Mouse (Mus musculus) layer of hippocampus, postnatal 36 days (tissue): ENCODE measurements around the gene Gbx1. TPM values are rescaled to one million over a fixed set of nuclear protein-coding genes. Genes with fewer than 3 reads are reported as not detected.

Experiments used
- DNase-seq, 2 experiments: peaks; one replicate each; pipeline ENCODE4 v3.0.0; 2022
- total RNA-seq, 2 experiments: library from RNA; stranded (reverse); gene quantifications; 2 replicates each; pipeline ENCODE4 v1.2.3; 2021

Gbx1 gene
- total RNA-seq, 2 experiments from 2014 or later, result not detected

DNA sequence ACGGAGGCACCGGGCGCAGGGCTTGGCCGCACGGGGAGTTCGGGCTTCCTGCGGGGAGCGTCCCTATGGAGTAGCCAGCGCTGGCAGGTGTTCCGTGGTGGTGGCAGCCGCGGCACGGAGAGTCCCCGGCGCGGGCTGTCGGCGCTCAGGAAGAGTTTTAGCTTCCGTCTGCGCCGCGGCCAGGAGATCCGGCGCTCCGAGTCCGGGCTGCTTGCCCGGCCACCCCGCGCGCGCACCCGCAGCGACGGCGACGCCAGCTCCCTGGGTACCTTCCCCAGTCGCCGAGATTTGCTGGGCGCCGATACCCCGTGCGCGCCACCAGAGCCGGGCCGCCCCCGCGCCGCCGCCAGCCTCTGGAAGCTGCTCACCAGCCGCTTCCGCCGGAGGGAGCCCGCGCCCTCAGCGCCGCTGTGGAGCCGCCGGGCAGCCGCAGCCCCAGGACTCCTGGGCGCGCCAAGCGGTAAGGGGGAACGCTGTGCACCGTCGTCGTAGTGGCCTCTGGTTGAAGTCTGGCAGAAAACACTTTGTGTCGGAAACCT, 52.2 kb downstream of the Gbx1 start:
- DNase-seq, result peak; percentile 73 to 74

- no peak for DNase-seq
Measured at GRCm38 (mm10) chr5:24474025-24474722, 52.8 kb downstream of the Gbx1 start.

DNA sequence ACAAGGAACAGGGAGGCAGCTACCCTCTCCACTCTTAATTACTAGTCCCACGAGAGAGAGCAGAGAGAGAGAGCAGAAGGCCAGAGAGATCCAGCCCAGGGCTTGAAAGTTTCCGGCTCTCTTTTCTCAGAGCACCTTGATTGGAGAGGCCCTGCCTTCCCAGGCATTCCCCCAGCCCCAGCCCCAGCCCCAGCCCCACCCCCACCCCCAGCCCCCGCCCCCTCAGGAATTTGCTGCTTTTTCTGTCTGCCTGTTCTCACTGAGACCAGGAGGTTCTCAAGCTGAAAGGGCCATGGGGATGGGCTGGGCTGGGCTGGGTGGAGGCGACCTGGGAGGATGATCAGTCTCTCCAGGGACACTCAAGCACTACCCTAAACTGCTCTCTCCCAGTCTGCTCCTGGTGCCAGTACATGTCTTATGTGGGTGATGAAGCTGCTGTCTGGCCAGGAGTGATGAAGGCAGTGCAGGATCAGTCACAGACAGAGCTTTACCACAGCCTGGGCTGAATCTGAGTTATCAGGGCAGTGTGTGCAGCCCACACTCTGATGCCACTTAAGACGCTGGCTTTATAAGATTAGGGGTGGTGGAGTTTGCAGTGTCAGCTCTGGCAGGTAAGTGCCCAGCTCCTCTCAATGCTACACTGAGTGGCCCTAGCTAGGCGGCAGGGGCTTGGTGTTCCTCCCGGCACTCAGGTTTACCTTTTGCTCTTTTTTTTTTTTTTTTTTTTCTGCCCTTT, 54.0 kb downstream of the Gbx1 start:
- no peak for DNase-seq

DNA sequence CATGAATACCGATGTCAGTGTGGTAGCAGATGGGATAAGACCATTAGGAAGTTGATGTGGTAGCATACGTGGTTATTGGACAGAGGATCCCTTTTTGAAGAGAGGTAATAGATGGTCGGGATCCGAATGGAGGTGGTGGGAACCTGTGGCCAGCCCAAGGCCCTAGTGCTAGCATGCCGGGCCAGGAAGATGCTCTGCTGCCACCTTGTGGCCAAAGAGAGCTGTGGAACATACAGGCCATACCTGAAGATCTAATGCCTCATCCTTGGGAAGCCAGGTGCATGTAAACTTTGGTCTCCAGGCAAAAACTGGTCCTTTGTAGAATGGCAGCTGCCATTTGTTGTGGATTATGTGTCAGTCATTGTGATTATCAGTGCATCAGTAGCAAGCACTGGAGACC, 56.4 kb downstream of the Gbx1 start:
- DNase-seq, result no peak

DNA sequence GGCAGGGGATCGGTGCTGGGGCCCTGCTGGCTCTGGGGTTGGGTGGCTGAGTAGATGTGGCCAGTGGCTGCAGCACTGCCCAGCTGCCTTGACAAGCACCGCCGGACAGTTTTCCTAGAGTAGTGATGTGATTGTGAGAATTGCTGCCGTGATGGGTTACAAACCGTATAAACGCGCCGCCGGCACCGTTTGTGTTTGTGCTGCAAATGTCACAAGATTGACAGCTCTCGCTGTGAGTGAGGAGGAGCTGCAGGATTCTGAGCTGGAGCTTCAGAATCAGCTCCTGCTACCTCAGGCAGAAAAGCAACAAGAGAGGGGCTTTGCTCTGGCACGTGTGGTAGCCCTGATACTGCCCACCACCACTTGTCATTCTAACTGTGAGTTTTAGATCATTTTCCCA, 60.2 kb downstream of the Gbx1 start:
- no peak for DNase-seq

DNA sequence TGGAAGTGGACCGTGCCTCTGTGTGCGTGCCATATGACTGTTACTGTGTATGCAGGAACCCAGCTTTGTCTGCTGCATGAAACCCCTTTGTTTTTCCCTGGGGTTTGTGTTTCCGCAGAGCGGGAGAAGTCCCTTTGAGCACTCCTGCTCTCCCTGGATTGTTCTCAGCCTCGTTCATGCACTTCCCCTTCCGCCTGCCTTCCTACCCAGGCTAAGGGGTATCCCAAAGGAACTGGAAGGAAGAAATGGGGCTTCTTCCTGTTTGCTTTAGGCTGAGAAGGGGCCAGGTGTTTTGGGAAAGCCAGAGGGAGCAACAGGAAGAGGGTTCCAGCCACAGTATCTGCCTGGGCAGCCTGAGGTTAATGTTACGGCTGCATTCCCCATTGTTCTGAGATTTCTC, 71.4 kb downstream of the Gbx1 start:
- DNase-seq, result no peak

- no peak for DNase-seq
Measured at GRCm38 (mm10) chr5:24455076-24455475, 71.9 kb downstream of the Gbx1 start.

- DNase-seq, result no peak
Measured at GRCm38 (mm10) chr5:24453985-24454303, 73.1 kb downstream of the Gbx1 start.

DNA sequence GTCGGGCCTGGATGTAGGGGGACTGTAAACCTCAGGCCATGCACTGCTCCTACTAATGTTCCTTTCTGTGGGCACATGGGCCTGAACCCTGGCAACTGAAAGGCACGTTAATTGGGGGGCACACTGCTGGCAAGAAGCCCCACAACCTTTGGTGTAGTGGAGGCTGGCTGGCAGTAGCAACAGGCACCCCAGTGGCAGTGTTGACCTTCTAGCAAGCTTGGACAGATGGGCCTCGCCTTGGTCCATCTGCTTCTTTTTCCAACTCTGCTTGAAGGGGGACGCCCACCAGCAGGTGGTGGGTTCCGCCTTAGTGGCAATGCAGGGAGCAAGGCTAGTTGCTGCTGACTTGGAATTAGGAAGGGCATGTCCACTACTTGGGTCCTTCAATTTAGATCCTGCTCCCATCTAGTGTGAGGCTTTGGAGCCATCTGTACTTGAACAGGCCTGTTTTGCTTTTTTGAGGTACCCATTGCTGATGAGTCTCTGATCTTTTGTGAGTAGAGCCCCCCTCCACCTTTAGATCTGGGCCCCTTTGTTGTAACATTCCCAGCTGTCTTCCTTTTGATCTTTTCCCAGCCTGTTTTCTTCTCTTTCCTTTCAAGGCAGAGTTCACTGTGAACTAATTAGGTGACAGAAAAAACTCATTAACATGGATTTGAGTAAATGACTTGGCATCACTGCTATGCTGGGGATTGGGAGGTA, 73.6 kb downstream of the Gbx1 start:
- peak in 1 of 2 experiments; percentile 38 for DNase-seq

Other genes with a start within 250 kb of the Gbx1 start
- gene Kcnh2, start 175.6 kb downstream of the Gbx1 start, total RNA-seq, result 10 to 100 TPM; 21.3 to 23.7 TPM
- 1 to 10 TPM; 6.1 to 6.4 TPM for gene Nos3, start 162.4 kb downstream of the Gbx1 start, total RNA-seq
- gene Atg9b, start 135.1 kb downstream of the Gbx1 start, total RNA-seq, result 1 to 10 TPM; 3.0 to 4.2 TPM
- 10 to 100 TPM; 51.9 to 58.7 TPM for gene Abcb8, start 133.5 kb downstream of the Gbx1 start, total RNA-seq
- gene Asic3, start 113.8 kb downstream of the Gbx1 start, total RNA-seq, result under 1 TPM in 1 of 2 experiments, not detected in 1; 0.23 TPM
- 100 to 1,000 TPM; 122 TPM for gene Cdk5, start 103.7 kb downstream of the Gbx1 start, total RNA-seq
- gene Slc4a2, start 103.4 kb downstream of the Gbx1 start, total RNA-seq, result 10 to 100 TPM; 25.6 to 33.2 TPM
- 100 to 1,000 TPM; 121 to 144 TPM for gene Fastk, start 81.9 kb downstream of the Gbx1 start, total RNA-seq
- gene Tmub1, start 79.3 kb downstream of the Gbx1 start, total RNA-seq, result 10 to 100 TPM; 18.6 to 19.8 TPM
- gene Agap3, start 75.0 kb downstream of the Gbx1 start, total RNA-seq, result 100 to 1,000 TPM; 635 to 641 TPM
- under 1 TPM in 1 of 2 experiments, not detected in 1; 0.25 TPM for gene Asb10, start 13.8 kb upstream of the Gbx1 start, total RNA-seq
- not detected for gene 4931409K22Rik, start 29.6 kb upstream of the Gbx1 start, total RNA-seq
- gene Abcf2, start 50.3 kb upstream of the Gbx1 start, total RNA-seq, result 10 to 100 TPM; 74.5 to 77.3 TPM
- 10 to 100 TPM; 58.0 to 61.2 TPM for gene Chpf2, start 59.5 kb upstream of the Gbx1 start, total RNA-seq
- 10 to 100 TPM; 88.0 to 89.8 TPM for gene Smarcd3, start 97.2 kb upstream of the Gbx1 start, total RNA-seq
- 10 to 100 TPM; 63.3 to 65.9 TPM for gene Nub1, start 158.3 kb upstream of the Gbx1 start, total RNA-seq
- 1 to 10 TPM in 1 of 2 experiments, under 1 TPM in 1; 0.22 to 1.5 TPM for gene Wdr86, start 203.5 kb upstream of the Gbx1 start, total RNA-seq
- under 1 TPM; 0.53 to 0.95 TPM for gene Crygn, start 230.8 kb upstream of the Gbx1 start, total RNA-seq